Mouse (Mus musculus): Measurements from ENCODE around the gene Rnf167.
A peak's percentile ranks its signal among the peaks of the same experiment; 100 is the strongest.

GRCm38 (mm10) chr11:70629557-70629956, 17.5 kb upstream of the Rnf167 start:
- TF ChIP-seq CTCF (IDR thresholded peaks at IDR 0.05; ENCODE audit: borderline replicate concordance, insufficient read depth, low read depth, low read length) (peak; percentile 31; the same call in 1 of the 2 replicates), POLR2A (IDR thresholded peaks at IDR 0.05; ENCODE audit: borderline replicate concordance, insufficient read depth, low read length) (no peak)

All from cerebellum, adult 2 months (tissue).